Mouse (Mus musculus) frontal cortex, adult (tissue): ENCODE measurements at regions not wholly inside any gene's neighbourhood (a gene's known extent, or its start where the extent isn't known, plus 50 kb on each side); places are given as distances from the start of the nearest gene placed in this dataset.
"Not testable (repeated sequence)": the region's sequence is repeated elsewhere in the genome, so short reads cannot be mapped to it uniquely, and the experiment has no call there.

Source experiments
- ATAC-seq: cut with Nextera tagmentation; 2 replicates; pipeline ENCODE4 v1.9.2; 2017; ENCODE audit warnings: mild to moderate bottlenecking, moderate library complexity, mixed read lengths; ENCODE audit not compliant: low TSS enrichment

GRCm38 (mm10) chr2:85280580-85280979 is 58.5 kb downstream of the Olfr987 start:
- no peak for ATAC-seq

GRCm38 (mm10) chr2:85278128-85278527 is 61.0 kb downstream of the Olfr987 start:
- ATAC-seq: peak; percentile 83

- ATAC-seq: peak; percentile 94
Measured at GRCm38 (mm10) chr2:85277433-85277832, 61.7 kb downstream of the Olfr987 start.

- ATAC-seq: not testable (repeated sequence)
Measured at GRCm38 (mm10) chr2:85266813-85267212, 69.8 kb upstream of the Lrrc55 start.

GRCm38 (mm10) chr2:85265667-85266066 is 68.7 kb upstream of the Lrrc55 start:
- peak; percentile 90 for ATAC-seq

- ATAC-seq: no peak
Measured at GRCm38 (mm10) chr2:85265037-85265524, 68.1 kb upstream of the Lrrc55 start.

- peak; percentile 53 for ATAC-seq
Measured at GRCm38 (mm10) chr2:85257356-85257755, 60.4 kb upstream of the Lrrc55 start.

GRCm38 (mm10) chr2:85255610-85256009 is 58.6 kb upstream of the Lrrc55 start:
- no peak for ATAC-seq

- peak; percentile 74 for ATAC-seq
Measured at GRCm38 (mm10) chr2:85252343-85253285, 55.6 kb upstream of the Lrrc55 start.

GRCm38 (mm10) chr2:85250026-85250560 is 53.1 kb upstream of the Lrrc55 start:
- no peak for ATAC-seq
